Mouse (Mus musculus) liver, embryonic 11.5 days (tissue): Measurements from ENCODE around the gene Anxa2. TPM values are rescaled to one million over a fixed set of nuclear protein-coding genes. Genes with fewer than 3 reads are reported as not detected.

ENCODE experiments used
- ATAC-seq: fragments of 200-750 bp; cut with Nextera tagmentation; replicated peaks from 2 replicates; pipeline ENCODE4 v1.8.0; 2017; ENCODE audit warnings: moderate number of reproducible peaks, mild to moderate bottlenecking, moderate TSS enrichment, moderate library complexity; ENCODE audit not compliant: low FRiP score
- DNase-seq: peaks from one replicate; pipeline ENCODE4 v3.0.0-alpha.2; 2017; ENCODE audit warnings: low spot score
- H3K27ac ChIP-seq: fragments of 300-500 bp; sonication (generic); 2 replicates; pipeline ENCODE4 v1.5.1; 2014; ENCODE audit warnings: mild to moderate bottlenecking, low read depth, low read length, control low read depth
- H3K27me3 ChIP-seq: fragments of 300-500 bp; sonication (generic); replicated peaks from 2 replicates; pipeline ENCODE4 v1.6.1; 2014; ENCODE audit warnings: low read length, mixed read lengths; ENCODE audit not compliant: control insufficient read depth, insufficient read depth
- H3K36me3 ChIP-seq: fragments of 300-500 bp; sonication (generic); 2 replicates; pipeline ENCODE4 v1.6.1; 2014; ENCODE audit warnings: mild to moderate bottlenecking, low read length, moderate library complexity, mixed read lengths; ENCODE audit not compliant: control insufficient read depth, insufficient read depth
- H3K4me1 ChIP-seq: fragments of 300-500 bp; sonication (generic); replicated peaks from 2 replicates; pipeline ENCODE4 v1.6.1; 2014; ENCODE audit warnings: low read length, mixed read lengths; ENCODE audit not compliant: control insufficient read depth, insufficient read depth
- H3K4me2 ChIP-seq: fragments of 300-500 bp; sonication (generic); 2 replicates; pipeline ENCODE4 v1.6.1; 2014; ENCODE audit warnings: mild to moderate bottlenecking, control low read depth, moderate library complexity
- H3K4me3 ChIP-seq: fragments of 300-500 bp; sonication (generic); 2 replicates; pipeline ENCODE4 v1.5.1; 2014; ENCODE audit warnings: low read depth, low read length, control low read depth
- H3K9ac ChIP-seq: fragments of 300-500 bp; sonication (generic); 2 replicates; pipeline ENCODE4 v1.6.1; 2014; ENCODE audit warnings: low read depth, low read length, control low read depth
- H3K9me3 ChIP-seq: fragments of 300-500 bp; sonication (generic); 2 replicates; pipeline ENCODE4 v1.6.1; 2016; ENCODE audit warnings: low read length, inconsistent platforms, mixed read lengths; ENCODE audit not compliant: control insufficient read depth
- WGBS: fragments of 180-500 bp; shearing (Covaris S2); extraction: QIAGEN DNeasy Blood & Tissue Kit; methylation state at CpG from one replicate; pipeline ENCODE4 v1.1.7; 2014; 5-methylcytosine and 5-hydroxymethylcytosine counted together
- polyA plus RNA-seq: library from polyadenylated mRNA; unstranded; fragments of >200 nt; fragmentation: Nextera tagmentation; extraction: Ambion mirVana; gene quantifications from 2 replicates; pipeline ENCODE4 v1.2.1, GENCODE M21; 2014

Gene Anxa2
- polyA plus RNA-seq: 153 and 159 TPM in 2 replicates

- H3K36me3 ChIP-seq: no peaks in the 10 kb centered on the region
- H3K9ac ChIP-seq: peak within 1 kb of the TSS; percentile 69
- WGBS: 12% methylated on average over 36 of the region's 37 CpGs
- H3K27me3 ChIP-seq: peaks cover 16% of the 10 kb centered on the region; the same call in 1 of the 2 replicates
- H3K4me2 ChIP-seq: peak within 1 kb of the TSS; percentile 76
- peak; percentile 81 for ATAC-seq
- peak within 1 kb of the TSS; percentile 52 for H3K27ac ChIP-seq
- H3K9me3 ChIP-seq: no peaks in the 10 kb centered on the region
- DNase-seq: peak; percentile 74
- peaks cover 36% of the 10 kb centered on the region for H3K4me1 ChIP-seq
- peak within 1 kb of the TSS; percentile 61 for H3K4me3 ChIP-seq
Measured at GRCm38 (mm10) chr9:69453066-69453900, at the start of gene Anxa2. Gene Anxa2 (plus strand): TSS chr9:69453620.

GRCm38 (mm10) chr9:69404671-69405070 is 48.7 kb upstream of the Anxa2 start:
- no peak overlapping the region for H3K4me2 ChIP-seq
- H3K4me1 ChIP-seq: no peaks in the 10 kb centered on the region
- H3K27me3 ChIP-seq: no peaks in the 10 kb centered on the region
- ATAC-seq: no peak
- 81% methylated on average over 6 of the region's 6 CpGs for WGBS
- no peaks in the 10 kb centered on the region for H3K9me3 ChIP-seq
- H3K36me3 ChIP-seq: no peaks in the 10 kb centered on the region; the same call in 1 of the 2 replicates
- no peak overlapping the region for H3K9ac ChIP-seq
- no peak for DNase-seq
- no peak overlapping the region for H3K4me3 ChIP-seq
- no peak overlapping the region for H3K27ac ChIP-seq

GRCm38 (mm10) chr9:69419476-69419875 is 33.9 kb upstream of the Anxa2 start:
- WGBS: 90% methylated on average over 1 of the region's 1 CpGs
- Histone ChIP-seq H3K9ac (no peak overlapping the region), H3K27ac (no peak overlapping the region), H3K4me3 (no peak overlapping the region), H3K27me3 (no peaks in the 10 kb centered on the region), H3K9me3 (no peaks in the 10 kb centered on the region), H3K4me2 (no peak overlapping the region), H3K36me3 (peaks cover 21% of the 10 kb centered on the region), H3K4me1 (no peaks in the 10 kb centered on the region)
- DNase-seq (no peak), ATAC-seq (no peak)

- DNase-seq: no peak
- Histone ChIP-seq H3K9ac (no peak overlapping the region), H3K27ac (no peak overlapping the region), H3K4me3 (no peak overlapping the region), H3K36me3 (peaks cover 18% of the 10 kb centered on the region), H3K4me2 (no peak overlapping the region), H3K9me3 (no peaks in the 10 kb centered on the region), H3K27me3 (no peaks in the 10 kb centered on the region), H3K4me1 (no peaks in the 10 kb centered on the region)
- 86% methylated on average over 3 of the region's 3 CpGs for WGBS
- no peak for ATAC-seq
Measured at GRCm38 (mm10) chr9:69430531-69430930, 22.9 kb upstream of the Anxa2 start.

- 74% methylated on average over 6 of the region's 6 CpGs for WGBS
- Histone ChIP-seq H3K36me3 (peaks cover 13% of the 10 kb centered on the region), H3K9ac (no peak overlapping the region), H3K27ac (no peak overlapping the region), H3K27me3 (no peaks in the 10 kb centered on the region), H3K4me1 (no peaks in the 10 kb centered on the region), H3K4me3 (no peak overlapping the region), H3K9me3 (no peaks in the 10 kb centered on the region), H3K4me2 (no peak overlapping the region)
- DNase-seq: no peak
- no peak for ATAC-seq
Measured at GRCm38 (mm10) chr9:69431863-69432555, 21.4 kb upstream of the Anxa2 start.

- ATAC-seq: no peak
Measured at GRCm38 (mm10) chr9:69435194-69435593, 18.2 kb upstream of the Anxa2 start.

GRCm38 (mm10) chr9:69435662-69436061 is 17.8 kb upstream of the Anxa2 start:
- no peak overlapping the region for H3K4me2 ChIP-seq
- H3K27me3 ChIP-seq: no peaks in the 10 kb centered on the region
- peaks cover 4% of the 10 kb centered on the region; the same call in 1 of the 2 replicates for H3K4me1 ChIP-seq
- ATAC-seq (no peak), DNase-seq (no peak)
- H3K27ac ChIP-seq: no peak overlapping the region
- no peaks in the 10 kb centered on the region for H3K36me3 ChIP-seq
- H3K9me3 ChIP-seq: no peaks in the 10 kb centered on the region
- no peak overlapping the region for H3K4me3 ChIP-seq
- H3K9ac ChIP-seq: no peak overlapping the region

More at GRCm38 (mm10) chr9:69435194-69435593, 18.2 kb upstream of the Anxa2 start:
- Histone ChIP-seq H3K4me2 (no peak overlapping the region), H3K9ac (no peak overlapping the region), H3K9me3 (no peaks in the 10 kb centered on the region), H3K27me3 (no peaks in the 10 kb centered on the region), H3K4me3 (no peak overlapping the region), H3K4me1 (peaks cover 4% of the 10 kb centered on the region; the same call in 1 of the 2 replicates), H3K36me3 (no peaks in the 10 kb centered on the region), H3K27ac (no peak overlapping the region)
- DNase-seq: no peak
- 76% methylated on average over 10 of the region's 10 CpGs for WGBS

GRCm38 (mm10) chr9:69439805-69440357 is 13.5 kb upstream of the Anxa2 start:
- WGBS: 28% methylated on average over 7 of the region's 7 CpGs
- Histone ChIP-seq H3K36me3 (no peaks in the 10 kb centered on the region), H3K4me2 (no peak overlapping the region), H3K4me1 (peaks cover 8% of the 10 kb centered on the region; the same call in 1 of the 2 replicates), H3K27ac (peak overlapping the region; percentile 34; the same call in 1 of the 2 replicates), H3K27me3 (no peaks in the 10 kb centered on the region), H3K9me3 (no peaks in the 10 kb centered on the region), H3K4me3 (no peak overlapping the region), H3K9ac (no peak overlapping the region)
- ATAC-seq (no peak; the same call in 1 of the 2 replicates), DNase-seq (no peak)
